Mouse (Mus musculus): ENCODE measurements around the gene Slc47a2.

DNA sequence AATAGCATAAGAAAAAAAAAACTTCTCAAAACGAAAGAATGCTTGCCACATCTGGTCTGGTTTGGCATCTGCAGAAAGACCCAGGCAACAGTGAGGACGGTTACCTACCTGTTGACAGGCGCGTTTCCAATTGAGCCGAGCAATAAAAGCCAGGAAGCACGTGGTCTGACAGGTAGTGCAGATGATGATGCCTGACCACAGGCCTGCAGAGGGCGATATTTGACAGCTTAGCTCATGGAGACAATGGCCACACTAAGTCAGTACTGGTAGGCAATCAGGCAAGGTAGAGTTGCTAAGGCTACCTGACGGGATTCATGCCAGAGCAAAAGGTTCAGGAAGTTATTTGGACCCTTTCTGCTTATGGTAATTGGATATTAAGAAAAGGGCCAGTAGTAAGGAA is 6.7 kb upstream of the Slc47a2 start:
- no peak for TF ChIP-seq CTCF (IDR thresholded peaks at IDR 0.05; ENCODE audit: low read depth, low read length)
- TF ChIP-seq TAL1 (conservative IDR thresholded peaks at IDR 0.05; ENCODE audit: low read depth, low read length) = no peak
- TF ChIP-seq GATA1 (IDR thresholded peaks at IDR 0.05; ENCODE audit: borderline replicate concordance, low read length) = no peak
- no peak for TF ChIP-seq POLR2AphosphoS5 (IDR thresholded peaks at IDR 0.05; ENCODE audit: insufficient replicate concordance, low read depth, low read length)
- no peak for TF ChIP-seq GATA2 (IDR thresholded peaks at IDR 0.05; ENCODE audit: borderline replicate concordance, low read depth, low read length)

Data from G1E (cell line).